Mouse (Mus musculus) MEL (cell line): ENCODE results near the gene Gosr2.

Experiments
- CHD1 ChIP-seq: IDR thresholded peaks from 2 replicates; pipeline ENCODE4 v1.6.1; 2012; ENCODE audit warnings: low read depth, mild to moderate bottlenecking, inconsistent platforms, low read length, improper control_type of control experiment
- CHD2 ChIP-seq: IDR thresholded peaks from 2 replicates; pipeline ENCODE4 v1.6.1; 2011; ENCODE audit warnings: low read length, improper control_type of control experiment
- CTCF ChIP-seq, 3 experiments: IDR thresholded peaks in 2 of 3; conservative IDR thresholded peaks in 1 of 3; 2 replicates each; pipeline ENCODE4 v1.5.1; 2011 to 2012; ENCODE audit warnings: low read length in 3 of 3, low read depth in 2 of 3, mild to moderate bottlenecking in 2 of 3, improper control_type of control experiment in 1 of 3, inconsistent platforms in 1 of 3, mixed read lengths in 1 of 3, moderate library complexity in 1 of 3; ENCODE audit not compliant: control insufficient read depth in 1 of 3, insufficient read depth in 1 of 3, poor library complexity in 1 of 3, severe bottlenecking in 1 of 3
- E2F4 ChIP-seq: IDR thresholded peaks from 2 replicates; pipeline ENCODE4 v1.6.1; 2011; ENCODE audit warnings: low read depth, low read length, improper control_type of control experiment, borderline replicate concordance
- HCFC1 ChIP-seq: IDR thresholded peaks from 2 replicates; pipeline ENCODE4 v1.6.1; 2012; ENCODE audit warnings: low read depth, mild to moderate bottlenecking, inconsistent platforms, low read length, improper control_type of control experiment, moderate library complexity
- MAX ChIP-seq: IDR thresholded peaks from 2 replicates; pipeline ENCODE4 v1.6.1; 2011; ENCODE audit warnings: low read length, improper control_type of control experiment
- POLR2A ChIP-seq, 2 experiments: IDR thresholded peaks; 2 replicates each; pipeline ENCODE4 v1.6.1; 2011 to 2012; ENCODE audit warnings: low read length in 2 of 2, mild to moderate bottlenecking in 2 of 2, control low read depth in 1 of 2, improper control_type of control experiment in 1 of 2, low read depth in 1 of 2, moderate library complexity in 1 of 2; ENCODE audit not compliant: control insufficient read depth in 1 of 2, insufficient read depth in 1 of 2, poor library complexity in 1 of 2
- POLR2AphosphoS2 ChIP-seq: IDR thresholded peaks from 2 replicates; pipeline ENCODE4 v1.6.1; 2011; ENCODE audit warnings: low read length, improper control_type of control experiment
- TAL1 ChIP-seq: IDR thresholded peaks from 2 replicates; pipeline ENCODE4 v1.6.1; 2012; ENCODE audit warnings: mild to moderate bottlenecking, inconsistent platforms, low read length, moderate library complexity, mixed read lengths
- USF2 ChIP-seq, 2 experiments: IDR thresholded peaks; 2 replicates each; pipeline ENCODE4 v1.6.1; 2011 to 2012; ENCODE audit warnings: improper control_type of control experiment in 2 of 2, low read length in 2 of 2, borderline replicate concordance in 1 of 2, inconsistent platforms in 1 of 2, low read depth in 1 of 2, mild to moderate bottlenecking in 1 of 2; ENCODE audit not compliant: insufficient read depth in 1 of 2
- ZNF384 ChIP-seq: IDR thresholded peaks from 2 replicates; pipeline ENCODE4 v1.6.1; 2012; ENCODE audit warnings: low read depth, mild to moderate bottlenecking, inconsistent platforms, low read length, improper control_type of control experiment

GRCm38 (mm10) chr11:103714074-103714473 lies 16.4 kb upstream of the Gosr2 start:
- no peak for TF ChIP-seq CTCF (IDR thresholded peaks at IDR 0.05 in 2 of 3, conservative IDR thresholded peaks at IDR 0.05 in 1 of 3; ENCODE audit: control insufficient read depth in 1 of 3, insufficient read depth in 1 of 3, low read depth in 2 of 3, low read length in 3 of 3, poor library complexity in 1 of 3, severe bottlenecking in 1 of 3)
- TF ChIP-seq POLR2AphosphoS2, result no peak
- TF ChIP-seq E2F4, result no peak
- TF ChIP-seq POLR2A (IDR thresholded peaks at IDR 0.05; ENCODE audit: control insufficient read depth in 1 of 2, insufficient read depth in 1 of 2, low read depth in 1 of 2, low read length in 2 of 2, poor library complexity in 1 of 2), result no peak
- no peak for TF ChIP-seq CHD2
- TF ChIP-seq ZNF384, result no peak
- no peak for TF ChIP-seq TAL1
- TF ChIP-seq MAX, result no peak
- TF ChIP-seq HCFC1, result no peak
- TF ChIP-seq USF2 (IDR thresholded peaks at IDR 0.05; ENCODE audit: borderline replicate concordance in 1 of 2, insufficient read depth in 1 of 2, low read depth in 1 of 2, low read length in 2 of 2), result no peak
- TF ChIP-seq CHD1, result no peak
